Mouse (Mus musculus) liver, postnatal 0 days (tissue): ENCODE measurements at regions not wholly inside any gene's neighbourhood (a gene's known extent, or its start where the extent isn't known, plus 50 kb on each side); places are given as distances from the start of the nearest gene placed in this dataset.

Source experiments
- CTCF ChIP-seq: sonication (generic); IDR thresholded peaks from 2 replicates; pipeline ENCODE4 v1.5.1; 2016; ENCODE audit warnings: antibody characterized with exemption, low read depth
- EP300 ChIP-seq: IDR thresholded peaks from 2 replicates; pipeline ENCODE4 v1.6.1; 2016; ENCODE audit warnings: antibody characterized with exemption, low read depth, mild to moderate bottlenecking

DNA sequence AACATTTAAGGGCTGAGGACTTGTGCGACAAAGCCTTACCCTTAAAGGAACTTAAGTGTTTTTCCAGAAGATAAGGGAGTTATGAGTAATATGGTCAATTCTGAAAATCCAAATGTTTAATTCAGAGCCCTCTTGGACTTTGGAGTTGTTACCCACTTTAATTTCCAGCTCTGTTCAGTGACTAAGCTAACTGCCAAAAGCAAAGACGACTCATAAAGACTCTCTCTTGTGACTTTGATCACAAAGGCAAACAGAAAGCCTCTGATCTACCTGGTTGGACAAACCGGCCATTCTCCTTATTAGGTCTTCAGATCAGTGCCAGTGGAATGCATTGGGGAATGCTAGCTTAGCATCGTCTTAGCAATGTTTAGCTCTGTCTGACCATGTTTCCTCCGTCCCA, 167.3 kb upstream of the Nrip1 start:
- TF ChIP-seq EP300: no peak
- TF ChIP-seq CTCF: no peak
